Mouse (Mus musculus) lung, postnatal 0 days (tissue): ENCODE data around the gene Ccdc187.

Experiments
- CTCF ChIP-seq: IDR thresholded peaks from 2 replicates; pipeline ENCODE4 v1.5.1; 2016; ENCODE audit warnings: antibody characterized with exemption, mild to moderate bottlenecking
- EP300 ChIP-seq: IDR thresholded peaks from 2 replicates; pipeline ENCODE4 v1.6.1; 2016; ENCODE audit warnings: antibody characterized with exemption, mild to moderate bottlenecking, control low read depth

- no peak for TF ChIP-seq CTCF
- no peak for TF ChIP-seq EP300
Measured at GRCm38 (mm10) chr2:26240841-26241240, 53.5 kb downstream of the Ccdc187 start.
